Mouse (Mus musculus) R1 (cell line): Measurements from ENCODE around the gene Tnfrsf25.

Experiments used
- DNase-seq: peaks from one replicate; pipeline ENCODE4 v3.0.0-alpha.2; 2018; ENCODE audit warnings: low read depth, low spot score

The Tnfrsf25 gene

GRCm38 (mm10) chr4:152092751-152093293 is 22.9 kb upstream of the Tnfrsf25 start:
- DNase-seq, result no peak

- DNase-seq, result no peak
These were observed 21.5 kb upstream of the Tnfrsf25 start for GRCm38 (mm10) chr4:152094233-152094632.

- DNase-seq, result peak; percentile 78
These were observed 19.5 kb upstream of the Tnfrsf25 start for GRCm38 (mm10) chr4:152095937-152096910.

- peak; percentile 65 for DNase-seq
These were observed 18.8 kb upstream of the Tnfrsf25 start for GRCm38 (mm10) chr4:152096927-152097326.

GRCm38 (mm10) chr4:152097911-152098799 is 17.6 kb upstream of the Tnfrsf25 start:
- peak; percentile 98 for DNase-seq

GRCm38 (mm10) chr4:152100541-152100940 is 15.2 kb upstream of the Tnfrsf25 start:
- no peak for DNase-seq

- no peak for DNase-seq
These were observed 14.6 kb upstream of the Tnfrsf25 start for GRCm38 (mm10) chr4:152101081-152101653.

GRCm38 (mm10) chr4:152101921-152102320 is 13.8 kb upstream of the Tnfrsf25 start:
- no peak for DNase-seq

GRCm38 (mm10) chr4:152103025-152103424 is 12.7 kb upstream of the Tnfrsf25 start:
- peak; percentile 77 for DNase-seq

- DNase-seq, result peak; percentile 67
These were observed 9.0 kb upstream of the Tnfrsf25 start for GRCm38 (mm10) chr4:152106746-152107145.

- peak; percentile 92 for DNase-seq
These were observed 8.2 kb upstream of the Tnfrsf25 start for GRCm38 (mm10) chr4:152107493-152107892.

GRCm38 (mm10) chr4:152107971-152108509 is 7.7 kb upstream of the Tnfrsf25 start:
- DNase-seq, result peak; percentile 89

- DNase-seq, result no peak
These were observed 7.1 kb upstream of the Tnfrsf25 start for GRCm38 (mm10) chr4:152108673-152109072.

- no peak for DNase-seq
These were observed 6.2 kb upstream of the Tnfrsf25 start for GRCm38 (mm10) chr4:152109509-152109908.

GRCm38 (mm10) chr4:152110689-152111088 is 5.0 kb upstream of the Tnfrsf25 start:
- DNase-seq, result no peak

- DNase-seq, result no peak
These were observed 3.4 kb upstream of the Tnfrsf25 start for GRCm38 (mm10) chr4:152112329-152112728.

- DNase-seq, result peak; percentile 55
These were observed 1.7 kb upstream of the Tnfrsf25 start for GRCm38 (mm10) chr4:152114080-152114479.

- DNase-seq, result no peak
These were observed 1.8 kb downstream of the Tnfrsf25 start for GRCm38 (mm10) chr4:152117538-152117937.

- DNase-seq, result peak; percentile 75
These were observed 3.9 kb downstream of the Tnfrsf25 start for GRCm38 (mm10) chr4:152119396-152120292.
